Mouse (Mus musculus): ENCODE data around the gene Lrr1.

GRCm38 (mm10) chr12:69119908-69120307 is 48.7 kb upstream of the Lrr1 start:
- no peak for TF ChIP-seq CTCF (IDR thresholded peaks at IDR 0.05; ENCODE audit: low read depth)
- no peak for TF ChIP-seq EP300 (IDR thresholded peaks at IDR 0.05; ENCODE audit: low read depth)
